Mouse (Mus musculus) right cerebral cortex, postnatal 10 days (tissue): ENCODE measurements at regions not wholly inside any gene's neighbourhood (a gene's known extent, or its start where the extent isn't known, plus 50 kb on each side); places are given as distances from the start of the nearest gene placed in this dataset.

Experiments used
- DNase-seq, 2 experiments: peaks; one replicate each; pipeline ENCODE4 v3.0.0; 2021; ENCODE audit warnings: low spot score in 2 of 2

GRCm38 (mm10) chr4:124542696-124543095, 67.9 kb downstream of the 3100002H09Rik start:
- no peak for DNase-seq

DNA sequence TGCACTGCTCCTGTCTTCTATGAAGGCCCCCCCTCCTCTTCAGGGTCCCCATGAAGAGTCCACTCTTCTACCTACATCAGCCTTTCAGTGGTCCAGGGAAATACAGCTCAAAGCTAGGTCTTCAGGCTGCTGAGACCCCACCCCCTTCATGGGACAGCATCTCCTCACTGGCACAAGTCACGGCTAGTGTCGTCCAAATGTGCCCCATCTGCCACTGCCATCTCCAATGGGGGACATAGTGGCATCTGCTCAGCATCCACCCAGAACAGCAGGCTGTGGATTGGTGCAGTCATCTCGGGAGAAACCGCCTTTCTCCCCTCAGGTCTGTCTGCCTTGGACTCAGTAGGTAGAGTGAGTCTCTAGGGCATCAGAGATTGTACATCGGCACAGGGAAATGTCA, 72.1 kb downstream of the 3100002H09Rik start:
- no peak for DNase-seq

GRCm38 (mm10) chr4:124537681-124538080, 72.9 kb downstream of the 3100002H09Rik start:
- DNase-seq: no peak

DNA sequence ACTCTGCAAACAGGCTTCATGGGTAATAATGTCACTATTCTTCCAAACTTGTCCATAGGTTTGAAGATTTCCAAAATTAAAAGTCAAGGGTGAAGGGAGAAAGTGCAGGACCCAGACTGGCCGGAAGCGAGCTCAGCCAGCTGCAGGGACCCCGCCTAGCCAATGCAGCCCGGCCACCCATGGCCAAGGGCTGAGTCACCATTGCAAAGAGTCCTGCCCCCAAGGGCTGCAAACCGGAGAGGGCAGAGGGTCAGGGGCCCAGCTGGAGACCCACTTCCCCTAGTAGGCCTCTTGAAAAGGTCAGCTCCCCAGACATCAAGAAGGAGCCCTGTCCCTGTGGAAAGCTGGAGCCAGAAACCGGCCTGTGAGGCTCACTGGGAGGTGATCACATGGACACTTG, 77.0 kb downstream of the 3100002H09Rik start:
- no peak for DNase-seq

DNA sequence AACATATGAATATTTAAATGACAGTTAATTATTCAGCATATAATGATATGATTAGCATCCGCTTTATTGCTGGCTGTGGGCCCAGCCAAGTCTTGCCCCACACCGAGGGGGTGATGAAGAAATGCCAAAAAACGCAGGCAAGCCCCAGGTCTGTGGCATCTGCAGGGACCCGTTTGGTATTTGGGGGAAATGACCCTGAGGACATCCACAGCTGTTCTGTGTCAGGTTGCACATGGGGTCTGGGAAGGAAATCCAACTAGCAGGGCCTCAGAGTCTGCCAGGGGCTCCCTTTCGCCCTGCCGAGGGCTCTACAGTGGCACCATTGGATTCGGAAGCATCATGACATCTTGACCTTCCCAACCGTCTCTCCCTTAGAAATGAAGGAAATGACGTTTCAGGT, 80.0 kb downstream of the 3100002H09Rik start:
- DNase-seq: no peak

- no peak for DNase-seq
Measured at GRCm38 (mm10) chr4:124526822-124527221, 83.8 kb downstream of the 3100002H09Rik start.

GRCm38 (mm10) chr4:124526362-124526761, 84.2 kb downstream of the 3100002H09Rik start:
- DNase-seq: no peak

- DNase-seq: no peak
Measured at GRCm38 (mm10) chr4:124520309-124520708, 90.3 kb downstream of the 3100002H09Rik start.

GRCm38 (mm10) chr4:124511761-124512160, 98.8 kb downstream of the 3100002H09Rik start:
- DNase-seq: peak; percentile 69 to 71

DNA sequence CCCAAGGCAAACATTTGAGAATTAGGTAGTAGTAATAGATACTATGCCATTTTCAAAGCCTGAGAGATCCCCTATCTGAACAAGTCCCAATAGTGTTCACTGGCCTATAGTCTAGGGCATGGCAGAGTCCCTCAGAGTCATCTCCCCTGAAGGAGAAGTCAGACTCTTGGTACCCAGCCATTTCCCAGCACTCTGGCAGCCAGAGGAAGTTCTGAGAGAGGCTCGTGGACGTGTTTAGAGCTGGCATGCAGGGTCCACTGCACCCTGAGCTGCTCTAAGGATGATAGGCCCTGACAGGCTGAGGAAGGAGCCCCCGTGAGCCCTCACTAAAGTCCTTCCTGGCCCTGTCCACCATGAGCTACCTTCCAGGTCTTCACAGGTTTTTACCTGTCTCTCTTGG, 99.8 kb downstream of the 3100002H09Rik start:
- DNase-seq: no peak

GRCm38 (mm10) chr4:124509695-124510094, 100.9 kb downstream of the 3100002H09Rik start:
- peak; percentile 73 to 80 for DNase-seq

GRCm38 (mm10) chr4:124506083-124506647, 104.4 kb downstream of the 3100002H09Rik start:
- DNase-seq: peak; percentile 34 to 43

DNA sequence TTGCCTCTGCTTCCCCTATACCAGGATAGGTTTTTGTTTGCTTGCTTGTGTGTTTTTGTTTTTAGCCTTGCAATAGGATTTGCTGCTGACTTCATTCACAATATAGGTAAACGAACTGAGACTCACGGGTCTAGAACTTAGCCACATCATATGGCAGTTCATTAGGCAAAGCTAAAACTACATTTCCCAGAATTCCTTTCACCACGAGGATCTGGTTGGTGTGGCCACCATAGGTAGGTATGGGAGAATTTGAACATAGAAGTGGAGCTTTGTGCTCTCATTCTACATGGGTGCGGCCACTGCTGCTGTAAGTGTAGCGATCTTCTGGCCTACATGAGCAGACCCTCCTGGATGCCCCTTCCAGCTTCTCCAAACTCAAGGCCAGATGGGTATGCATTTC, 108.8 kb downstream of the 3100002H09Rik start:
- no peak for DNase-seq

DNA sequence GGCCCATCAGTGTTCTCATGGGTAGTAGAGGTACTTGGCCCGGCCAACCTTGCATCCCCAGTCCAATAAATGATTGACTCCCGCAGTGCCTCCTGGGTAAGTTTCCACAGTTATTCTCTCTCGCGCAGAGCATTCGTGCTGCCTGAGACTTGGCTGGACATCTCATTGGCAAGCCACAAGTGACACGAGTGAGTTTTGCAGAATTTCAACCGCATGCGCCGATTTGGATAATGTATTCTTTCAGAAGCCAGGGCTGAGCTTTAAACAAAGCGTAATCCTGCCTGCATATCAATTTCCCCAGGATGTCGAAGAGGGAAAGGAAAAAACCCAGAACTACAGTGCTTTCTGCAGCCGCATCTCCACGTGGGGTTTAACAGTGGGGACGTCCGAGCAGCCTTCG, 112.6 kb downstream of the 3100002H09Rik start:
- DNase-seq: peak; percentile 47 to 49

DNA sequence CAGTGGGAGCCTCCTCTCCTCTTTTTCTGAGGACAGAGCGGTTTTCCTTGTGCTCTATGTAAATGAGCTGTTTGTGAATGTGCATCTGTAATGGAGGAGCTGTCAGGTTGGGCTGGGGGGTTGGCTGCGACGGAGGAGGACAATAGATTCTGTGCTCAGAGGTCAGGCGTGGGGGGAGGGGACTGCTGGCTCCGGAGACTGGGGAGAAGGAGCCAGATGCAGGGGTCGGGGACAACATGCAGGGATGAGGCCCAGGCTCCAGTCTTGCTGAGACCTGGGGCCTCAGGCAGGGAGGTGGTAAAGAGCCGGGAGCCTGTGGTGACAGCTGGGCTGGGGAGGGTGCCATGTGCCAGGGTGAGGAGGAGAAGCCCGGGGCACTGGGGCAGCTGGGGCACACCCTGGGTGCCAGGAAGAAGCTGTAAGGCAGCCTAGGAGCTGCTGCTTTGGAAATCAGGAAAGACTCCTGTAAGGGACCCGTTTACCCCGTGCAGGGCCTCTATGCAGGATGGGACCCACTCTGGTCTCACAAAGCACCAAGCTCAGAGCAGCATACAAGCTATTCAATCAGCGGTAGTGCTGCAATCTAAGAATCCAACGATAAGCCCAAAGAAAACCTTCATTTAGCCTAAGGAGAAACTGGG, 124.5 kb downstream of the 3100002H09Rik start:
- DNase-seq: peak in 1 of 2 experiments; percentile 41

- DNase-seq: no peak
Measured at GRCm38 (mm10) chr4:124484613-124485586, 125.7 kb downstream of the 3100002H09Rik start.

GRCm38 (mm10) chr4:124477870-124478301, 132.7 kb downstream of the 3100002H09Rik start:
- DNase-seq: no peak

GRCm38 (mm10) chr4:124477359-124477868, 133.2 kb downstream of the 3100002H09Rik start:
- DNase-seq: peak in 1 of 2 experiments; percentile 32

DNA sequence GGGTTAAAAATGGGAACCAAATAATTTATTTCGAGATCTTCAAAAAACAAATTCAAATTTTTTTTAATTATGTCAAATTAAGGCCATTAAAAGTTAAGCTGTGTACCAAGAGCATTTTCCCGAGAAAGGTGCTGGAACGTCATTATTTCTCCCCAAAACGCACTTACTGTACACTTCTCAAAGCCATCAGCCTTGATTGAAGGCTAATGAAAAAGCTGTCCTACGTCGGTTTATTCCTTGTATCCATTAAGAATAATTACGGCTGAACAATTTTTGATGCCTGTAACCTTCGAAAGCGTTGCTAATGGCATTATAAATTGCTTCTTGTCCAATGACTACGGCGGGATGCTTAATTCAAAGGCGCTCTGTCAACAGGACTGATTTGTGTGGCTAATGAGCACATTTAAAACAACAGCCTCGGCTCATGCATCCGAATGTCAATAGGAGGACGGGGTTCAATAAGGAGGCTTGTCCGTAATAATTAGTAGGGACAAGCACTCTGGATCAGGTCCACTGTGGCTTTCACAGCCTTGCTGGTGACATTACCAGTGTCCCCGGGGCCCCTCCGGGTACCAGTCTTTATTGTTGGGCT, 145.3 kb downstream of the 3100002H09Rik start:
- no peak for DNase-seq

DNA sequence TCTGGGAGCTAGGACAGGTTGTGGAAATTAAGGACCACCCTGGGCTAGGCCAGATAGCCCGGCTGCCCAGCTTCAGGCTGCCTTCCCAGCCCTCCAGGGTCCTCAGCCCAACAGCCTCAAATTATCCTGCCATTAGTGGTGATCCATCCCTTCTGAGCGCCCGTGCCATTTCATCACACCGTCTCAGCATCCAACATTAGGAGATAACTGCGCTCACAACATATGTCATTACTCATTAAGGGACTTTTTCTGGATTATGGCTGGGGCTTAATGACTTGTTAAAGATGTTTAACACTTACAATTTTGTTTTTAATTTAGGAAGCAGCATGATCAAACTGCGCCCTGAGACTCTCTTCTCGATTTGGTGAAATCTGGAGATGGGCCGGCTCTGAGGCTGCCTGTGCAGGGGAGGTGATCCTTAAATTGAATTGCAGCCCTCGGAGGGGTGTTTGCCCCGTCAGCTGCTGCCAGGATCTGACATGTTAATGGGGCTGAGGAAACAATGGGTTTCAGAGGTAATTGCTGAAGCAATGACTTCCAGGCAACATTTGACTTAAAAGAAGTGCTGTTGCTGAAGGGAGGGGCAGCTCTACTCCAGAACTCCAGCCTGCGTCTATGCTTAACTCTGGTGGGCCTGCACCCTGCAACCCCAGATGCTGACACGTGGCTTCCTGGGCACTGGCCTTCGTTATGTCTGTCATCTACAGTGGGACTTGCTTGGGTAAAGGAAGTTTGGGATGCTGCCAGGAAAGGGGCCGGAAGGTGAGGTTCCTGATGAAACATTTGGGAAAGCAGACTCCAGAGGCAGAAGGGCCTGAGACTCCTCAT, 154.9 kb downstream of the 3100002H09Rik start:
- DNase-seq: peak in 1 of 2 experiments; percentile 32

GRCm38 (mm10) chr4:124451131-124451530, 159.5 kb downstream of the 3100002H09Rik start:
- peak; percentile 64 to 78 for DNase-seq
